Mouse (Mus musculus) stomach, postnatal 0 days (tissue): ENCODE measurements around the gene Myod1. TPM values are rescaled to one million over a fixed set of nuclear protein-coding genes. Genes with fewer than 3 reads are reported as not detected.

ENCODE experiments used
- ATAC-seq: fragments of 200-750 bp; cut with Nextera tagmentation; 2 replicates; pipeline ENCODE4 v1.8.0; 2017; ENCODE audit not compliant: low FRiP score, low TSS enrichment
- DNase-seq: peaks from one replicate; pipeline ENCODE4 v3.0.0-alpha.2; 2016; ENCODE audit warnings: low spot score
- H3K27ac ChIP-seq: fragments of 300-500 bp; sonication (generic); replicated peaks from 2 replicates; pipeline ENCODE4 v1.5.1; 2014; ENCODE audit warnings: mild to moderate bottlenecking, control low read depth
- H3K27me3 ChIP-seq: fragments of 300-500 bp; sonication (generic); 2 replicates; pipeline ENCODE4 v1.6.1; 2014; ENCODE audit warnings: low read length; ENCODE audit not compliant: control insufficient read depth, insufficient read depth
- H3K36me3 ChIP-seq: fragments of 300-500 bp; sonication (generic); 2 replicates; pipeline ENCODE4 v1.6.1; 2014; ENCODE audit warnings: low read length, mixed read lengths; ENCODE audit not compliant: control insufficient read depth, insufficient read depth
- H3K4me1 ChIP-seq: fragments of 300-500 bp; sonication (generic); replicated peaks from 2 replicates; pipeline ENCODE4 v1.6.1; 2014; ENCODE audit warnings: antibody characterized with exemption; ENCODE audit not compliant: control insufficient read depth, insufficient read depth
- H3K4me2 ChIP-seq: fragments of 300-500 bp; sonication (generic); replicated peaks from 2 replicates; pipeline ENCODE4 v1.6.1; 2014; ENCODE audit warnings: low read depth, mild to moderate bottlenecking, control low read depth, moderate library complexity
- H3K4me3 ChIP-seq: fragments of 300-500 bp; sonication (generic); 2 replicates; pipeline ENCODE4 v1.5.1; 2014; ENCODE audit warnings: low read depth, low read length, control low read depth
- H3K9ac ChIP-seq: fragments of 300-500 bp; sonication (generic); 2 replicates; pipeline ENCODE4 v1.6.1; 2014; ENCODE audit warnings: mild to moderate bottlenecking, low read length, control low read depth, mixed read lengths
- H3K9me3 ChIP-seq: fragments of 300-500 bp; sonication (generic); 2 replicates; pipeline ENCODE4 v1.6.1; 2016; ENCODE audit warnings: low read length; ENCODE audit not compliant: control insufficient read depth
- CTCF ChIP-seq: IDR thresholded peaks from 2 replicates; pipeline ENCODE4 v1.5.1; 2016; ENCODE audit warnings: antibody characterized with exemption, low read depth, mild to moderate bottlenecking, moderate library complexity
- EP300 ChIP-seq: optimal IDR thresholded peaks from 2 replicates; pipeline ENCODE3; 2016; ENCODE audit warnings: antibody characterized with exemption
- WGBS: fragments of 180-500 bp; shearing (Covaris S2); extraction: QIAGEN DNeasy Blood & Tissue Kit; methylation state at CpG from one replicate; pipeline ENCODE4 v1.1.7; 2014; 5-methylcytosine and 5-hydroxymethylcytosine counted together
- polyA plus RNA-seq: library from polyadenylated mRNA; unstranded; fragments of >200 nt; fragmentation: Nextera tagmentation; extraction: Ambion mirVana; gene quantifications from 2 replicates; pipeline ENCODE4 v1.2.1, GENCODE M21; 2015

Myod1 gene
- polyA plus RNA-seq, 1 experiment from 2014 or later: 0.50 TPM

GRCm38 (mm10) chr7:46412823-46413222, 36.5 kb downstream of the Myod1 start:
- no peaks in the 10 kb centered on the region for H3K36me3 ChIP-seq
- WGBS: 81% methylated on average over 5 of the region's 5 CpGs
- H3K4me2 ChIP-seq: no peak overlapping the region
- DNase-seq (no peak), ATAC-seq (no peak)
- H3K9me3 ChIP-seq: no peaks in the 10 kb centered on the region
- H3K9ac ChIP-seq: no peak overlapping the region
- H3K4me1 ChIP-seq: no peaks in the 10 kb centered on the region
- no peaks in the 10 kb centered on the region for H3K27me3 ChIP-seq
- no peak for TF ChIP-seq CTCF
- no peak for TF ChIP-seq EP300
- H3K4me3 ChIP-seq: no peak overlapping the region
- no peak overlapping the region for H3K27ac ChIP-seq

GRCm38 (mm10) chr7:46413959-46414725, 37.9 kb downstream of the Myod1 start:
- Histone ChIP-seq H3K27me3 (no peaks in the 10 kb centered on the region), H3K9ac (no peak overlapping the region), H3K4me3 (no peak overlapping the region), H3K36me3 (no peaks in the 10 kb centered on the region), H3K4me1 (no peaks in the 10 kb centered on the region), H3K27ac (no peak overlapping the region), H3K9me3 (no peaks in the 10 kb centered on the region), H3K4me2 (no peak overlapping the region)
- no peak for DNase-seq
- ATAC-seq: 0 out of 2 replicates have a peak, but pooled peaks have one; percentile 15
- WGBS: 60% methylated on average over 6 of the region's 6 CpGs
- no peak for TF ChIP-seq EP300
- no peak for TF ChIP-seq CTCF

GRCm38 (mm10) chr7:46415818-46416425, 39.6 kb downstream of the Myod1 start:
- H3K4me1 ChIP-seq: no peaks in the 10 kb centered on the region
- H3K27ac ChIP-seq: no peak overlapping the region
- H3K4me2 ChIP-seq: no peak overlapping the region
- ATAC-seq: no peak
- no peak overlapping the region for H3K4me3 ChIP-seq
- TF ChIP-seq EP300: no peak
- TF ChIP-seq CTCF: no peak
- H3K9ac ChIP-seq: no peak overlapping the region
- no peak for DNase-seq
- no peaks in the 10 kb centered on the region for H3K27me3 ChIP-seq
- H3K36me3 ChIP-seq: no peaks in the 10 kb centered on the region
- WGBS: 71% methylated on average over 14 of the region's 14 CpGs
- H3K9me3 ChIP-seq: no peaks in the 10 kb centered on the region

- Histone ChIP-seq H3K4me3 (no peak overlapping the region), H3K4me1 (no peaks in the 10 kb centered on the region), H3K9ac (no peak overlapping the region), H3K9me3 (no peaks in the 10 kb centered on the region), H3K27ac (no peak overlapping the region), H3K4me2 (no peak overlapping the region), H3K27me3 (no peaks in the 10 kb centered on the region), H3K36me3 (no peaks in the 10 kb centered on the region)
- DNase-seq: no peak
- ATAC-seq: no peak
- TF ChIP-seq EP300 (no peak), CTCF (no peak)
- 67% methylated on average over 7 of the region's 7 CpGs for whole genome bisulfite sequencing
These were observed 41.2 kb downstream of the Myod1 start for GRCm38 (mm10) chr7:46417467-46417866.

GRCm38 (mm10) chr7:46418102-46418622, 41.9 kb downstream of the Myod1 start:
- TF ChIP-seq EP300 (no peak), CTCF (no peak)
- Histone ChIP-seq H3K36me3 (no peaks in the 10 kb centered on the region), H3K27ac (no peak overlapping the region), H3K4me2 (no peak overlapping the region), H3K4me1 (no peaks in the 10 kb centered on the region), H3K27me3 (no peaks in the 10 kb centered on the region), H3K9ac (no peak overlapping the region), H3K9me3 (no peaks in the 10 kb centered on the region), H3K4me3 (no peak overlapping the region)
- no peak for ATAC-seq
- 74% methylated on average over 16 of the region's 16 CpGs for WGBS
- DNase-seq: no peak

GRCm38 (mm10) chr7:46421535-46421934, 45.3 kb downstream of the Myod1 start:
- H3K4me3 ChIP-seq: no peak overlapping the region
- no peak for ATAC-seq
- no peaks in the 10 kb centered on the region for H3K9me3 ChIP-seq
- no peaks in the 10 kb centered on the region for H3K27me3 ChIP-seq
- H3K27ac ChIP-seq: no peak overlapping the region
- no peaks in the 10 kb centered on the region for H3K36me3 ChIP-seq
- no peak overlapping the region for H3K4me2 ChIP-seq
- 24% methylated on average over 5 of the region's 5 CpGs for WGBS
- no peak overlapping the region for H3K9ac ChIP-seq
- no peak for DNase-seq
- no peaks in the 10 kb centered on the region for H3K4me1 ChIP-seq
- TF ChIP-seq CTCF: no peak
- no peak for TF ChIP-seq EP300
